Mouse (Mus musculus) CD4-positive, CD25-positive, alpha-beta regulatory T cell (primary cell): Measurements from ENCODE around the gene Slc39a13. TPM values are rescaled to one million over a fixed set of nuclear protein-coding genes. Genes with fewer than 3 reads are reported as not detected.

Experiments
- polyA plus RNA-seq: library from polyadenylated mRNA; unstranded; fragments of 100-300 nt; shearing (Covaris generic); gene quantifications from one replicate; pipeline ENCODE4 v1.2.1, GENCODE M21; 2017

Gene Slc39a13
- polyA plus RNA-seq, result 39.2 TPM

GRCm38 (mm10) chr2:91070076-91070800, at the start of gene Slc39a13:
TSS of gene Slc39a13 (minus strand) at chr2:91070417.

GRCm38 (mm10) chr2:91117585-91118275, 47.5 kb upstream of the Slc39a13 start, which contains the start of gene Mybpc3:
TSS of gene Mybpc3 (plus strand) at chr2:91118144.

GRCm38 (mm10) chr2:91081775-91082695, 11.8 kb upstream of the Slc39a13 start, which contains the start of gene Spi1:
TSS of gene Spi1 (plus strand) at chr2:91082390.

GRCm38 (mm10) chr2:91053934-91054382, 16.3 kb downstream of the Slc39a13 start, which contains the start of gene Psmc3:
TSS of gene Psmc3 (plus strand) at chr2:91054009.

GRCm38 (mm10) chr2:91035385-91035784, 34.8 kb downstream of the Slc39a13 start, which contains the start of gene Rapsn:
TSS of gene Rapsn (plus strand) at chr2:91035620.

Other genes with a start within 250 kb of the Slc39a13 start
- 138 TPM for gene Mtch2, start 223.3 kb downstream of the Slc39a13 start, polyA plus RNA-seq
- 3.0 TPM for gene C1qtnf4, start 184.6 kb downstream of the Slc39a13 start, polyA plus RNA-seq
- 41.9 TPM for gene Kbtbd4, start 165.7 kb downstream of the Slc39a13 start, polyA plus RNA-seq
- 163 TPM for gene Ndufs3, start 165.6 kb downstream of the Slc39a13 start, polyA plus RNA-seq
- 115 TPM for gene Celf1, start 130.0 kb downstream of the Slc39a13 start, polyA plus RNA-seq
- 4.2 TPM for gene Rapsn, start 34.8 kb downstream of the Slc39a13 start, polyA plus RNA-seq
- 282 TPM for gene Psmc3, start 16.4 kb downstream of the Slc39a13 start, polyA plus RNA-seq
- 1.4 TPM for gene Spi1, start 12.0 kb upstream of the Slc39a13 start, polyA plus RNA-seq
- not detected for gene Mybpc3, start 47.7 kb upstream of the Slc39a13 start, polyA plus RNA-seq
- 124 TPM for gene Madd, start 113.4 kb upstream of the Slc39a13 start, polyA plus RNA-seq
- 1.7 TPM for gene Nr1h3, start 132.4 kb upstream of the Slc39a13 start, polyA plus RNA-seq
- gene Acp2, start 132.5 kb upstream of the Slc39a13 start, polyA plus RNA-seq, result 17.2 TPM
- gene Ddb2, start 166.6 kb upstream of the Slc39a13 start, polyA plus RNA-seq, result 84.5 TPM
- 0.25 TPM for gene Pacsin3, start 185.5 kb upstream of the Slc39a13 start, polyA plus RNA-seq
- gene Arfgap2, start 194.6 kb upstream of the Slc39a13 start, polyA plus RNA-seq, result 131 TPM